Mouse (Mus musculus) heart, adult 2 months (tissue): ENCODE results near the gene Tubd1. TPM values are rescaled to one million over a fixed set of nuclear protein-coding genes. Genes with fewer than 3 reads are reported as not detected.

Experiments used
- DNase-seq, 2 experiments: peaks; one replicate each; pipeline ENCODE4 v3.0.0; 2021
- H3K27ac ChIP-seq: fragments of 200-600 bp; 2 replicates; pipeline ENCODE4 v1.8.1; 2022
- H3K27me3 ChIP-seq: fragments of 200-500 bp; 2 replicates; pipeline ENCODE4 v1.6.1; 2012; ENCODE audit warnings: mild to moderate bottlenecking, low read length, inconsistent platforms, mixed read lengths; ENCODE audit not compliant: control insufficient read depth, insufficient read depth
- H3K36me3 ChIP-seq: fragments of 200-500 bp; 2 replicates; pipeline ENCODE4 v1.6.1; 2012; ENCODE audit warnings: low read length, inconsistent platforms; ENCODE audit not compliant: control insufficient read depth, insufficient read depth
- H3K4me1 ChIP-seq: fragments of 200-500 bp; 2 replicates; pipeline ENCODE4 v1.6.1; 2011; ENCODE audit warnings: low read length; ENCODE audit not compliant: control insufficient read depth, insufficient read depth
- H3K4me3 ChIP-seq: fragments of 200-600 bp; 2 replicates; pipeline ENCODE4 v1.8.1; 2022
- H3K79me2 ChIP-seq: fragments of 200-500 bp; replicated peaks from 2 replicates; pipeline ENCODE4 v1.6.1; 2012; ENCODE audit warnings: mild to moderate bottlenecking, inconsistent platforms, low read length, moderate library complexity, mixed read lengths; ENCODE audit not compliant: control insufficient read depth, insufficient read depth
- H3K9ac ChIP-seq: fragments of 200-500 bp; 2 replicates; pipeline ENCODE4 v1.6.1; 2012; ENCODE audit warnings: low read depth, mild to moderate bottlenecking, control low read depth, inconsistent platforms, low read length, mixed read lengths
- CTCF ChIP-seq: fragments of 200-600 bp; IDR thresholded peaks from 2 replicates; pipeline ENCODE4 v1.8.1; 2022; ENCODE audit warnings: antibody characterized with exemption, mild to moderate bottlenecking, moderate library complexity
- EP300 ChIP-seq: fragments of 200-500 bp; IDR thresholded peaks from 2 replicates; pipeline ENCODE4 v1.6.1; 2011; ENCODE audit warnings: low read depth, low read length, control low read depth; ENCODE audit not compliant: insufficient read depth
- POLR2A ChIP-seq: fragments of 200-500 bp; IDR thresholded peaks from 2 replicates; pipeline ENCODE4 v1.6.1; 2011; ENCODE audit warnings: mild to moderate bottlenecking, low read depth, low read length, control low read depth; ENCODE audit not compliant: insufficient read depth
- WGBS: fragments of 180-500 bp; shearing (Covaris S2); methylation state at CpG from one replicate; pipeline ENCODE4 v1.1.7; 2018; 5-methylcytosine and 5-hydroxymethylcytosine counted together
- intact Hi-C: fragments of 180-260 bp; cut with DNase I; formaldehyde crosslinking; loops from one replicate; pipeline ENCODE4 v1.15.1; 2025
- polyA plus RNA-seq: library from polyadenylated mRNA; depleted of rRNA; stranded (reverse); fragments of >200 nt; gene quantifications from 2 replicates; pipeline ENCODE4 v1.2.3, GENCODE M21; 2012
- total RNA-seq, 2 experiments: library from RNA; stranded (reverse); gene quantifications; 2 replicates each; pipeline ENCODE4 v1.2.3; 2021

Tubd1 gene
- total and polyA plus RNA-seq, 3 experiments = 4.7 to 6.2 (median 5.7) TPM

GRCm38 (mm10) chr11:86570261-86570746, 25.5 kb downstream of the Tubd1 start:
- H3K4me1 ChIP-seq = peaks cover 2% of the 10 kb centered on the region
- H3K27ac ChIP-seq = no peak overlapping the region
- no peak for DNase-seq
- TF ChIP-seq POLR2A (no peak), EP300 (no peak), CTCF (no peak)
- 44% methylated on average over 9 of the region's 9 CpGs for WGBS
- H3K4me3 ChIP-seq = no peak overlapping the region
- no peaks in the 10 kb centered on the region for H3K36me3 ChIP-seq
- intact Hi-C loops = loop anchor here (5.0 kb wide), 1 partner anchor 442 kb away; no protein-coding TSS in a partner anchor
- H3K79me2 ChIP-seq = no peaks in the 10 kb centered on the region
- H3K27me3 ChIP-seq = no peaks in the 10 kb centered on the region
- no peak overlapping the region for H3K9ac ChIP-seq

- H3K4me3 ChIP-seq = no peak overlapping the region
- H3K79me2 ChIP-seq = no peaks in the 10 kb centered on the region
- TF ChIP-seq CTCF = no peak
- TF ChIP-seq POLR2A = 0 out of 2 replicates have a peak, but pooled peaks have one; percentile 8
- no peak for TF ChIP-seq EP300
- no peaks in the 10 kb centered on the region for H3K27me3 ChIP-seq
- WGBS = 45% methylated on average over 15 of the region's 15 CpGs
- no peaks in the 10 kb centered on the region for H3K36me3 ChIP-seq
- peaks cover 2% of the 10 kb centered on the region for H3K4me1 ChIP-seq
- no peak overlapping the region for H3K27ac ChIP-seq
- intact Hi-C loops = loop anchor here (5.0 kb wide), 1 partner anchor 441 kb away; no protein-coding TSS in a partner anchor
- DNase-seq = peak in 1 of 2 experiments; percentile 23
- H3K9ac ChIP-seq = no peak overlapping the region
These were observed 26.5 kb downstream of the Tubd1 start for GRCm38 (mm10) chr11:86571047-86571855.

GRCm38 (mm10) chr11:86571871-86572270, 27.1 kb downstream of the Tubd1 start:
- no peak overlapping the region for H3K4me3 ChIP-seq
- DNase-seq = no peak

GRCm38 (mm10) chr11:86572623-86573022, 27.8 kb downstream of the Tubd1 start:
- Histone ChIP-seq H3K79me2 (no peaks in the 10 kb centered on the region), H3K4me3 (no peak overlapping the region), H3K27ac (no peak overlapping the region), H3K27me3 (no peaks in the 10 kb centered on the region), H3K36me3 (no peaks in the 10 kb centered on the region), H3K9ac (no peak overlapping the region), H3K4me1 (peaks cover 8% of the 10 kb centered on the region)
- no peak for DNase-seq
- intact Hi-C loops = loop anchor here (5.0 kb wide), 1 partner anchor 440 kb away; no protein-coding TSS in a partner anchor
- TF ChIP-seq EP300 (no peak), POLR2A (no peak), CTCF (peak; percentile 34; the same call in 1 of the 2 replicates)
- 64% methylated on average over 2 of the region's 2 CpGs for WGBS

More at GRCm38 (mm10) chr11:86571871-86572270, 27.1 kb downstream of the Tubd1 start:
- H3K79me2 ChIP-seq = no peaks in the 10 kb centered on the region
- no peak overlapping the region for H3K9ac ChIP-seq
- peaks cover 2% of the 10 kb centered on the region for H3K4me1 ChIP-seq
- 82% methylated on average over 4 of the region's 4 CpGs for WGBS
- TF ChIP-seq CTCF = no peak
- H3K27me3 ChIP-seq = no peaks in the 10 kb centered on the region
- H3K27ac ChIP-seq = no peak overlapping the region
- H3K36me3 ChIP-seq = no peaks in the 10 kb centered on the region
- intact Hi-C loops = loop anchor here (5.0 kb wide), 1 partner anchor 440 kb away; no protein-coding TSS in a partner anchor

- H3K9ac ChIP-seq = no peak overlapping the region
- intact Hi-C loops = loop anchor here (5.0 kb wide), 1 partner anchor 439 kb away; no protein-coding TSS in a partner anchor
- TF ChIP-seq EP300 (no peak), POLR2A (no peak), CTCF (no peak)
- peaks cover 11% of the 10 kb centered on the region for H3K4me1 ChIP-seq
- DNase-seq = no peak
- H3K27ac ChIP-seq = no peak overlapping the region
- no peak overlapping the region for H3K4me3 ChIP-seq
- H3K36me3 ChIP-seq = no peaks in the 10 kb centered on the region
- 71% methylated on average over 6 of the region's 6 CpGs for WGBS
- no peaks in the 10 kb centered on the region for H3K27me3 ChIP-seq
- H3K79me2 ChIP-seq = no peaks in the 10 kb centered on the region
These were observed 28.9 kb downstream of the Tubd1 start for GRCm38 (mm10) chr11:86573646-86574231.

GRCm38 (mm10) chr11:86574408-86574807, 29.6 kb downstream of the Tubd1 start:
- 48% methylated on average over 2 of the region's 2 CpGs for WGBS
- intact Hi-C loops = loop anchor here (5.0 kb wide), 1 partner anchor 438 kb away; no protein-coding TSS in a partner anchor
- H3K9ac ChIP-seq = no peak overlapping the region
- no peak overlapping the region for H3K27ac ChIP-seq
- TF ChIP-seq POLR2A (no peak), CTCF (no peak), EP300 (no peak)
- H3K4me1 ChIP-seq = peaks cover 16% of the 10 kb centered on the region
- no peaks in the 10 kb centered on the region for H3K36me3 ChIP-seq
- H3K27me3 ChIP-seq = no peaks in the 10 kb centered on the region
- no peaks in the 10 kb centered on the region for H3K79me2 ChIP-seq
- no peak for DNase-seq
- no peak overlapping the region for H3K4me3 ChIP-seq
